Mouse (Mus musculus) NIH3T3 (cell line): ENCODE results near the gene Cyp2w1.

Experiments used
- DNase-seq: peaks from one replicate; pipeline ENCODE4 v3.0.0-alpha.2; 2012; ENCODE audit warnings: low read depth

The Cyp2w1 gene

DNA sequence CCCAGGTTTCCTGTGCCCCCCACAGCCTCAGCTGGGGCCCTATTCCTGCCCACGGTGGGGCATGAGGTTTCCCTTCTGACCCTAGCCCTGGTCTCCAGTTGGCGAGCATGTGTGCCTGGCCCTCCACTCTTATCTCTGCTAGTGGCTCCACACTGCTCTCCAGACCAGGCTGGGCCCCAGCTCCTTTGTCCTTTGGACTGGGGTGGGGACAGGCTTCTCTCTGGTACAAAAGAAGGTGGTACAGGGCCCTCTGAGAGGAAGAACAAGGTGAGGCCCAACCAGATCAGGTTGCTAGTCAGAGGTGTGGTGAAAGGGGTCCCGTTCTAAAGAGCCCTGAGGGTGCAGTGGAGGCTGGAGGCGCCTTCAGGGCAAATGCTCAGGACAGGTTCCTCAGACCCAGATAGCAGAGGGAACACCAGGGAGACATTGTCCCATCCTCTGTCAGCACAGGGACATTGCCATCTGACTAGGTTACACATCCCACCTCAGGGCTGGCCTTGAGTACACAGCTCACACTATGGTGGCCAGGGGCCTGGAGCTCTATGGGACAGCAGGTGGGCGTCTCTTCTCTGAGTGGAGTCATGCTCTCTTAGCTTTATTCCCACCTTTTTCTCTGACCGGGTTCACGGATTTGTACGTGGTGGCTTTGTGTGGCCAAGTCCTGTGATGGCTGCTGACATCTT lies 19.7 kb upstream of the Cyp2w1 start:
- DNase-seq, result no peak

DNA sequence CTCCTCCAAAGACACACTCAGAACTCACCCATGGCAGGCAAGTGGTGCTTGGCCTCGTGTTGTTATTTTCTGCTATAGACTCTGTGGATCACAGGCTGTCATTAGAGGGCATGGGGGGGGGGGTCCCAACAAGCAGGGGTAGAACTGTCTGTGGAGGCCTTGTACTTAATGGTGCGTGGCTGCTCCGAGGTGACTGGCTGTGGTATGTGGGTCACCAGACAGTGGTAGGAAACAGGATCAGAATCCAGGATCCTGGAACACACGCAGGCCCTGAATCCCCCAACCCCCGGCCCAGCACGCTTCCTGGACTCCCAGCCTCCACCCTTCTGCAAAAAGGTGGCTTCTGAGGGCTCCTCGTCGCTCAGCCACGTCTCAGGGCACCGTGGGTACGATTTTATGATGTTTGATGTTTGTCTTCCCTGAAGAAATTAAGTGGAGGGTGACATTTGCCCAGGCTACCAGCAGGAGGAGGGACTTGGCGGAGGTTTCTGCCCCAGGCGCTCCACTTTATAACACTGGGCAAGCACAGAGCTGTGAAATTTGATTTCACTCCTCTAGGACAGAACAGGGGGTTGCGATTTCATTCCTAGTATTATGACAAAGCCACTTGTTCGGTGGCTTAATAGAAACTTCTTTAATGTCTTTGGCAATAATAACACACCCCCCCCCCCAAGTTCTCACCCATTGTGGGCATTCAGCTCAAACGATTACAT lies 19.0 kb upstream of the Cyp2w1 start:
- no peak for DNase-seq

DNA sequence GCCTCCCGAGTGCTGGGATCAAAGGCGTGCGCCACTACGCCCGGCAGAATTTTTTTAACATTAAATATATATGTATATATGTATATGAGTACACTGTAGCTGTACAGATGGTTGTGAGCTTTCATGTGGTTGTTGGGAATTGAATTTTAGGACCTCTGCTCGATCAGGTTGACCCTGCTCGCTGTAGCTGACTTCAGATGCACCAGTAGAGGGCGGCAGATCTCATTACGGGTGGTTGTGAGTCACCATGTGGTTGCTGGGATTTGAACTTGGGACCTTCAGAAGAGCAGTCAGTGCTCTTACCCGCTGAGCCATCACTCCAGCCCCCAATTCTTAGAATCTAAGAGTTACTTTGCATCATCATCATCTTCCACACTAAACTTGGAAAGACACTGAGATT lies 18.0 kb upstream of the Cyp2w1 start:
- peak; percentile 20 for DNase-seq

DNA sequence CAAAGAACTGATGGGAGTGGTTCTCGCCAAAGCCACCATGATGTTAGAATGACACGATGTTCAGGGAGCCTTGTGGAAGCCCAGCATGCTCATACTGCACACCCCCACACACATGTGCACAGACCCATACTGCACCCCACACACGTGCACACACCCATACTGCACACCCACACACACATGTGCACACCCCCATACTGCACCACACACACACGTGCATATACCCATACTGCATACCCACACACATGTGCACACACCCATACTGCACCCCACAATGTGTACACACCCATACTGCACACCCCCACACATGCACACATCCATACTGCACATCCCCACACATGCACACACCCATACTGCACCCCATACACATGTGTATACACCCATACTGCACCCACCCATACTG lies 16.8 kb upstream of the Cyp2w1 start:
- DNase-seq, result no peak

DNA sequence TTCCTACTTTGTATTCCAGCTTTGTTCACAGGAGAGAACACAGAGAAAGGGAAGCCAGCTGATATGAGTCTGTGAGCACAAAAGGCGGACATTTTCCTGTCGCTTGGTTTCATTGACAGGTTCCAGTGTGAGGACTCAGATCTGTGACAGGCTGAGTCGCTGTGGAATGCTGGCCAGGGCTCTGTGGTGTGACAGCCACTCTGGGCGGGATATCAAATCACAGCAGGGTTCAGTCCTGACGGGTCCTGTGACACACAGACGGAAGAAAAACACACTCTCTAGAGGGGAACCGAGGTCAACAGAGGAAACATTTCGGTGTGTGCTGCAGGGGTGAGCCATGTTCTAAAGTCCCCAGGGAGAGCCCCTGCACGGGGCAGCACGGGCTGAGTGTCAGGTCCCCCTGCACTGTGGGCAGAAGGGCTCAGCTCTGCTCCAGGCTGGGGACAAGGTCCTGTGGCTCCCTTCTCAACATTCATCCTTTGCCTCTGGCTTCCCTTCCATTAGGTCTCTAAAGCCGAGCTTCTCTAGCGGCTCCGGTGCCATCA lies 14.5 kb upstream of the Cyp2w1 start:
- DNase-seq, result no peak

DNA sequence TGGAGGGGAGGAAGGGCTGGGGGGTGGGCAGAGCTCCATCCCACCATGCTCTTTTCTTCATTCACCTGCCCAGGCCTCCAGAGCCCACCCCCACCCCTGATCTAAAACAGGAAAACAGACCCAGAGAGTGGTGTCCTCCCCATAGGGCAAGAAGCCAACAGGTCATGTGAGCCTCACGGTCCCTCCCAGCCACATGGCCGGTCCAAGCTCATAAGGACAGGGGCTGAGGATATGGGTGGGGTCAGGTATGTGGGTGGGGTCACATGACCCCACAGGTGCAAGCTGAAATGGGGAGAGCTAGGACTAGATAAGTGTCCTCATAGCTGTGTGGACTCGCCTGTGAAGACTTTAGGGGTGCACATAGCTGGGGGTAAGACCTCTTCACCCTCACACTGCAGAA lies 14.0 kb upstream of the Cyp2w1 start:
- no peak for DNase-seq

DNA sequence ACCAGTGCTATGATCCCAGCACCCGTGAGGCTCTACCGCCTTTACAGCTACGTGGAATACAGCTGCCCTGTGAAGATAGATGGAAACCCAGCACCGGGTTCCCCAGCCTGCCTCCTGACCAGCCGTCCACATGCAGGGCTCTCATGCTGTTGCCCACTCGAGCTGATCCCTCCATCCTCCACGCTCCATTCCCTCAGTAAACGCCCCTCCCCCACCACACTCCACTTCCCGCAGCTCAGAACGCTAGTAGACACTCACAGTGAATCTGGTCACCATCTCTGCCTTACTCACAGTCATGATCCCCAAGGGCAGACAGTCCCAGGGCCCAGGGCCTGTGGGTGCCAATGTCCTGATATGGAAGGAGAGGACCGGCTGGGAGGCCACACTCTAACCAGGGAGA lies 13.5 kb upstream of the Cyp2w1 start:
- no peak for DNase-seq

DNA sequence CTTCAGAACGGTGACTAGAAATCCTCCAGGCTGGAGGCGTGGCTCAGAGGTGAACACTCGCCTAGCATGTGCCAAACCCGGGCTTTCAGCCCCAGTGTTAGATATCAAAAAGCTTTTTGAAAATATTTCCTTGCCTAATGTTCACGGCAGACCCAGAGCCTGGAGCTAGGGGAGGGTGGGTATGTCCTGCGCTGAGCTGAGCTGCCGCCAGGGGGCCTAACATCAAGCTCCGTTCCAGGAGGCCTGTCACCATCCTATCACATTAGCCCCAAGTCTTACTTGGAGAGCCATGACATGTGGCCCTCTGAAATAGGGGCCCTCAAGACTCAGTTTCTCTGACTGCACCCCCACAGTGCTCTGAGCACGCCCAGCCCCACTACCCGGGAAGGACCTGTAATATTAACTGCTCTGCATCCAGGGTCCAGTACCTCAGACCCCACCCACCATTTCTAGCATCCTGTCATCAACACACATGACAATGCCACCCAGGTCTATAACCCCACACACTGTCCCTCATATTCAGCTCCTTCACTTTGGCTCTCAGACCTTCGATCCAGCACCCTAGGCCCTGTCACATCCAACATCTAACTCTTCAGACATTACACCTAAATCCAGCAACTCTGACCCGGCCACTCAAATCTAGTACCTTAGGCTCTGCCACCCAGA lies 8.3 kb upstream of the Cyp2w1 start:
- peak; percentile 93 for DNase-seq

DNA sequence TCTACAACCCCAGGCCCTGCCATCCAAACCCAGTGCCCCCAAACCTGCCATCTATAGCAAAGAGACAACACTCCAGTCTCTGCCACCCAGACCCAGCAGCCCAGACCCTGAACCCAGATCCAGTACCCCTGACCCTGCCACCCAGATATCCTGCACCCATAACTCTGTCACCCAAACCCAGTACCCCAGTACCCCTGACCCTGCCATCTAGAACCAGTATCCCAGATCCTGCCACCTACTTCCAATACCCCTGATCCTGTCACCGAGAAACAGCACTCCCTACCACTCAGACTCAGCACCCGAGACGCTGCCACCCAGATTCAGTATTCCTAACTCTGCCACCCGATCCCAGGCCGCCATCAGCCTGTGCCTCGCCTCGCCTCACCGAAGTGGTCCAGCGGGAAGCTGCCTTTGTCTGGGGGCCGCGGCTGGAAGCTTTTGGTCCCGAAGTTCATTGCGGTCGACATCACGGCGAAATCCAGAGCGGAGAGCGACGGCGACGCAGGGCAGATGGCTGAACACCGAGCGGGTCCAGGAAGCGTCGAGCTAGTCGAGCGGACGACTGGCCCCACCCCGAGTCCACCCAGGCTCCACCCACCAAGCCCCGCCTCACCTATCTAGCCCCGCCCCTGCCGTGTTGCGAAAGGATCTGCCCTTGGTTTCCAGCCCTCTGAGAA lies 7.6 kb upstream of the Cyp2w1 start:
- DNase-seq, result peak; percentile 98

DNA sequence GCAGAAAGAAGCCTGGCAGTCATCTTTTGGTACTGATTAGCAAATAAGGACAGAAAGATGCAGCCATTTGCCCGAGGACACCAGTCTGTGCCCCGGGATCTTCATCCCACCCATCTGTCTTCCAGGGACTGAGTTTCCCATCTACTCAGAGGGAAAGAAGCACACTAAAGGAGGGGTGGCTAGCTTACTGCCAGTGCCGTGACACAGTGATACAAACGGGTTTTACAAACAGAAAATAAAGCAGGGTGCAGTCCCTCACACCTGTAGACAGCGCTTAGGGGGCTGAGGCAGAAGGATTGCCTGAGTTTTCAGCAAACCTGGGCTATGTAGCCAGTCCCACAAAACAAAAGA lies 7.1 kb upstream of the Cyp2w1 start:
- DNase-seq, result no peak

DNA sequence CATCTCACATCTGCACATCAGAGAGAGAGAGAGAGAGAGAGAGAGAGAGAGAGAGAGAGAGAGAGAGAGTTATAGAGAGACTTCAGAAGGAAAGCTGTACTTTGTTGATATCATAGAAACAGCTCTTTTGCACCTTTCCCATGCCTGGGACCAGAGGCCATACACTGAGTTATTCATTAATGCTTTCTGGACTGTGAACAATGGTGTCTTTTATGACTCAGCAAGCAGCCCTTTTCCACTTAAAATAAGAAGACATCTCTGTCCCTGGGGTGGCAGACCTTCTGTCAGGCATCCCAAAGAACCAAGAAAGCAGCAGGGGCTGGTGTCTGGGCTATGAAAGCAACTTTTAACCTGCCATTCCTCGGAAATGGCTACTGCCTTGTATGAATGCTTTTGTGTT lies 5.2 kb upstream of the Cyp2w1 start:
- no peak for DNase-seq

DNA sequence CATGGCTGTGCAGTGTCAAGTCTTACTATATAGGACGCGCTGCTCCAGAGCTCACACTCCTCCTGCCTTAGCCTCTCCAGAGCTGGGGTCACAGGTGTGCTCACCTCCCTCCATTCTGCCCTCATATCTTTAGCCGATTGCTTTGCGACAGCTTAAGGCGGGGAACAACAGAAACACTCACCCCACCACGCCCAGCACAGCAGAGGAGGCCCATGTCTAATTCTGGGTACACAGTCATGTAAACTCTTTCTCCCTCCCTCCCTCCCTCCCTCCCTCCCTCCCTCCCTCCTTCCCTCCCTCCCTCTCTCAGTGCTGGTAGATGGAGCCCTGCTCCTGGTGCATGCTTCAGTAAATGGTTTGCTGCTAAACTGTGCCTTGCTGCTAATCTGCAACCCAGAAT lies 2.7 kb upstream of the Cyp2w1 start:
- DNase-seq, result no peak

DNA sequence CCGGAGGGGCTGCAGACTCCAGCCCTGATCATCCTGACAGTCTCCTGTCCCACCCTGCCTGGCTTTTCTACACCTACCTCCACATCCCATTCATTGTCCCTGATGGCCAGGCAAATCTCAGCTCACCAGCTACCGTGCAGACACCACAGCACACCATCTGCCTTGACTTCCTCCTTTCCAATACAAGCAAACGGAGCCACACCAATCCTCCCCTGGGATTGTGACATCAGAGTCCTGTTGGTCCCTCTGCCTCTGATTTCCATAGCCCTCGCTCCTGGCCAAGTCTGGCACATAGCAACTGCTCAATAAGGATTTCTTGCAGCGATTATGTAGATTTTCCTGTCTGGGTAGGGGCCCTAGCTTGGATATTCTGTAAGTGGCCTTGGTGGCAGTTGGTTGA lies 1.3 kb upstream of the Cyp2w1 start, which contains the start of gene Cox19:
Cox19 (minus strand) TSS at position 285 of the 400 bp plus-strand sequence.
- no peak for DNase-seq

DNA sequence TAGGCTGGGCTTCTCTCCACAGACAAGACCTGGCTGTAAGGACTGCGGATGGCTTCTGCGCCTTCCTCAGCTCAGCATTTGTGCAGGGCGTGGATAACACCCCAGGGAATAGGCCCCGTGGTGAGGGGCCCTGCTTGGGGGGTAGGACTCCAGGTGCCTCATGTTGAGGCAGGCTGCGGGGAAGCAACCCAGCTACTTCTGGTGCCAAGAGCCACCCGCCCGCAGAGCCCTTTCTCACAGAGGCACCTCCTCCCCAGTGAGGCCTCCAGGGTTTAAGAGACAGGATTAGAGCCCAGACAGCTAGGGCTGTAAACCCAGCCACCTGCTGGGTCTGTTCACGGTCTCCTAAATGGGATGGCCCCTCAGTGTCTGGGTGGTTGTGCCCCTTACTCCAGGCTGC lies 789 bp upstream of the Cyp2w1 start:
- DNase-seq, result no peak

DNA sequence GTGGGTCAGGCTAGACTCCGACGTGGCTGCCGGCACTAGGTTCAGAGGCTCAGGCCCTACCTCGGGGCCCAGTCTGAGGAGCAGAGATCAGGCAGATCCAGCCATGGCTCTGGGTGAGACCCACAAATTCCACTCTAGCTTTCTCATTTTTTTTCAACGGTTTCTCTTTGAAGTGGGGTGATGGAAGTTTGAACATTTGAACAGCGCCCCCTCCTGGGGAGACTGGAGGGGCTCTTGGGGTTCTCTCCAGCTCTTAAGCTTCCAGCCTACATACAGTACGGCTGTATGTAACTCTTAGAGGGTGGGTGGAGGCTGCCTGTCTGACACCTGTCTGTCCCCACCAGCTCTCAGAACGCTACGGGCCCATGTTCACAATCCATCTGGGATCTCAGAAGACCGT lies 1.1 kb downstream of the Cyp2w1 start:
- peak; percentile 73 for DNase-seq

DNA sequence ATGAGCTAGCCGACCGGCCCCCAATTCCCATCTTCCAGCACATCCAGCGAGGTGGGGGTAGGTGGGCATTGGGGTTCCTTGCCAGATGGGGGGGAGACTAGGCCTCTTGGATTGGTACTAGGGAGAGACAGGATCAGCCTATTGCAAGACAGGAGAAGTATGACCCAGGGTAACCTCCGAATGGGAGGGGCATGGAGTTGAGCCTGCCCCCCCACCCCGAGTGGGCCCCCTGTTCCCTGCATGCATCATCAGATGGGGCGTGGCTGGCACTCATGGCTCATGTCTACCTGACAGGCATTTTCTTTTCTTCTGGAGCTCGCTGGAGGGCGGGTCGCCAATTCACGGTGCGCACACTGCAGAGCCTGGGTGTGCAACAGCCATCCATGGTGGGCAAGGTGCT lies 1.5 kb downstream of the Cyp2w1 start:
- DNase-seq, result no peak

DNA sequence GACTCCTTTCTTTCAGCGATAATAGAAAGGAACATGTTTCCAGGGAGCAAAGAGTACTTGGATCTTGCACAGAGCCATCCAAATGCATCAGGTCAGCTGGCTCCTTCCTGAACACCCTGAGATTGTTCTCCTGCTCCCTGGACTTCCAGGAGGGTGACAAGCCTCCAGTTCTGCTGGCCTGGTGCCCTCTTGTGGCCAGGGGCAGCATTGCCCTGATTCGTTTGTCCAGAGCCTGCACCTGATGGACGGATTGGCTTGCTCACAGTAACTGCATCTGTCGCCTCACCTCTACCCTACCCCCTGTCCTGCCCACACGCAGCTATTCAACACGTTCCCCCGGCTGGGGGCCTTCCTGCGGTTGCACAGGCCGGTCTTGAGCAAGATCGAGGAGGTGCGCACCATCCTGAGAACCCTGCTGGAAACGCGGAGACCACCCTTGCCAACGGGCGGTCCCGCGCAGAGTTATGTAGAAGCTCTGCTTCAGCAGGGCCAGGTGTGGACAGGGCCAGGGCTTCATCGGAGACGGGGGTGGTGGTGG lies 2.9 kb downstream of the Cyp2w1 start:
- peak; percentile 90 for DNase-seq

DNA sequence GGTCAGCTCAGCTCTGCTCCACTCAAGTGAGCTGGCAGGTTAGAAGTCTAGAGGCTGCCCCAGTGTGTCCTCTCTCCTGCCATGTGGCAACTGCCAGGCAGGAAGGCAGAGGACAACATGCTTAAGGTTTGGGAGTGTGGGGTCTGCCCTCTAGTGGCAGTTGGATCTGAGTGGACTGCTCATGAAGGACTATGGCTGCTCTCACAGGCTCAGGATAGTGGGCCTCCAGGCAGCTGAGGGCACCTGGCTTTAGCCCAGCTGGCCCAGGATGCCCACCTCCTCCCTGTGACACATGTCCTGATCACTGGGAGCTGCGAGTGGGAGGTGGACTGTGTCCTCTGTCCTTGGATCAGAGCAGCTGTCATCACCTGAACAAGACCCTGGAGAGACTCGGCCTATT lies 6.2 kb downstream of the Cyp2w1 start:
- peak; percentile 72 for DNase-seq

DNA sequence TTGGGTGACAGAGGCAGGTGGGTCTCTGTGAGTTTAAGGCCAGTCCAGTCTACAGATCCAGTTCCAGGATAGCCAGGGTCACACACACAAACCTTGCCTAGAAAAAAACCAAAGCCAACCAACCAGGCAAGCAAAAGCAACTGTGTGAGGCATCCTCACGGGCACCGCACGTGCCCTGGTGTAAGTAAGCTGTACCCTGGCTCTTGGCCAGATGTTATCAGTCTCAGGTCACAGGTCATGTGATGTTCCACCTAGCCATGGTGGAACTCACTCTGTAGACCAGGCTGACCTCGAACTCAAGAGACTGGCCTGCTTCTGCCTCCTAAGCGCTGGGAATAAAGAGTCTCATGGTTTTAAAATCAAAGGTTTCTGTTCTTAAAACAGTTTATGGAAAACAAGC lies 6.8 kb downstream of the Cyp2w1 start:
- no peak for DNase-seq

DNA sequence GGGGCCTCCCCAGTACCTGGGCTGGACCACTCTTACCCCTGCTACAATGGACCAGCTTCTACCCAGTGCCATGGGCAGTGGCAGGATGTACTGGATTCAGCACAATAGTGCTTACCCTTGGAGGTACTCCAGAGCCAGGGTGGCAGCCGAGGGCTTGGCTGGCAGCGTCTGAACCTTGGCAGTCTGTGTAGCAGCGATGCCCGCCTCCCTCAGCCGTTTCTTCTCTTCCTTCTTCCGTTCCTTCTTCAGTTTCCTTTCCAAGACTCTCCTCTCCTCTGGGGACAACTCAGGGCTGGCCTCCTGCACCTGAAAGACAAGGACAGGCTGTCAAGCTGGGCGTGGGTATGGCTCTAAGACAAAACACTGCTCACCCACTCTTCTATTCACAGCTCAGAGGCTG lies 11.4 kb downstream of the Cyp2w1 start:
- no peak for DNase-seq

DNA sequence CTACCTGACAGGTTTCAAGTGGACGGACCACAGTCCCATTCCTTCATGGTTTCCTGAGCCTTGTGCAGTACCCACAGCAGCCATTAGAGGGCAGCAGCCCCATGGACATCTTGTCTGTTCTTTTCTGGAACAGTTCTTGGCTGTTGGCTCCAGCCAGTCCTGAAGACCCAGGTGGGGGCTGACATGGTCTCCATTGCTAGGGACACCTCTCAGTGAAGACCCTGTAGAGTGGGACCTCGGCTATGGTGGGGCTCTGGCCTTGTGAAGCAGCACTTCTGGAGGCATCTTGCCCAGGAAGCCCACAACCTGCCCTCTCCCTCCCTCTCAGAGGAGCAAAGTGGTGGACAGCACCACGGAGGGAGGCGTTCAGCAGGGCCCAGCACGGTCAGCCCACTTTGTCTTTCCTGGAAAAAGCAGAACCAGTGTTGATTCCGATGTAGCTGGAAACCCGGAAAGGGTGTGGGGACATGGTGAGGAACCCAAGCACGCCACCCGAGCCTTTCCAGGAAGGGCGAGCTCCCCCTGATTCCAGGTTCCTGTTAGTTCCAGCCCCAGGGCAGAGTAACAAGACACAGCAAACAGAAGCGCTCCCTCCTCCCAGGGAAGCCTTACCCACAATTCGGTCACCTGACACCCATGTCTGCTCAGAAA lies 12.0 kb downstream of the Cyp2w1 start:
- DNase-seq, result peak; percentile 93
